Mouse (Mus musculus): ENCODE measurements around the gene Arhgap23.

DNA sequence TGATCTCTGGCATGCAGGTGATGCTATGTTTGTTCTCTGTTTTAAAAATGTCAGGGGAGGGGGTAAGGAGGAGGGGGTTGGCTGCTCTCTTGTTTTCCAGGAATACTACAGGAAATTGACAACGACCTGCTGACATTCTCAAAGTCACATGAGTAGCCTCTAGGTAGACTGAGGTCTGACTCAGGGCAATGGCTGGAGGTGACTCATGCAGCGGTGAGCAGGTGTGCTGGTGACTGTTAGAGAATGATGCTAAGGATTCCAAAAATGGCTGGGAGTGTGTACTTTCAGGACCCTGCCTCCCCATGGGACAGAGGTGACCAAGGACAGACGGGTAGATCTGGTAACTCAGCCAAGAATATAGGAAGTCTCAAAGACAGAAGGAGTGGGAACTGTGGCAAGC is 92.9 kb downstream of the Arhgap23 start:
- TF ChIP-seq CTCF (IDR thresholded peaks at IDR 0.05) (no peak), EP300 (IDR thresholded peaks at IDR 0.05) (no peak)
